Mouse (Mus musculus): Measurements from ENCODE around the gene Krt83. TPM values are rescaled to one million over a fixed set of nuclear protein-coding genes. Genes with fewer than 3 reads are reported as not detected.
A peak's percentile ranks its signal among the peaks of the same experiment; 100 is the strongest.

The Krt83 gene
- polyA plus RNA-seq, 1 experiment, result 1.8 TPM

DNA sequence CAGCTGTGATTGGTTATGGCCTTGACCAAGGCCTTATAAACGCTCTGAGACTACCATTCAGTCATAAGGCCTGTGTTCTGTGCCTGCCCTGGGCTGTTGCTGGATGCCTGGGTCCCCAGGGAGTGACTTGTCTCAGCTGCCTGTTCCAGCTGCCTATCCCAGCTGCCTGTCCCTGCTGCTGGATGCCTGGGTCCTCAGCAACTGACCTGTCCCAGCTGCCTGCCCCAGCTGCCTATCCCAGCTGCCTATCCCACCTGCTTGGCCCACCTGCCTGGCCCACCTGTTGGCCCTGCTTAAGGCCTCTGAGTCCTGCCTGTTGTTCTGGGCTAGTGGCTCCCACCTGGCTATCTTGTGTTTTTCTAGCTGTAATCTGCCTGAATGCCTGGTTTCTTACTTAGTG lies 2.9 kb upstream of the Krt83 start:
- WGBS, result 60% methylated on average over 1 of the region's 1 CpGs
- Histone ChIP-seq H3K36me3 (ENCODE audit: control insufficient read depth, insufficient read depth, low read length) (no peaks in the 10 kb centered on the region), H3K27ac (ENCODE audit: control insufficient read depth, insufficient read depth, low read length) (no peak overlapping the region), H3K4me3 (ENCODE audit: control insufficient read depth, insufficient read depth, low read length) (no peak overlapping the region), H3K27me3 (ENCODE audit: control insufficient read depth, insufficient read depth, low read length) (no peaks in the 10 kb centered on the region), H3K4me1 (replicated peaks; ENCODE audit: control insufficient read depth, insufficient read depth, low read length) (no peaks in the 10 kb centered on the region)
- no peak for DNase-seq
- TF ChIP-seq CTCF (IDR thresholded peaks at IDR 0.05; ENCODE audit: borderline replicate concordance, control insufficient read depth, extremely low read depth, insufficient read depth, low read length, poor library complexity) (no peak), POLR2A (IDR thresholded peaks at IDR 0.05; ENCODE audit: control insufficient read depth, extremely low read depth, insufficient read depth, low read length, poor library complexity) (no peak)

DNA sequence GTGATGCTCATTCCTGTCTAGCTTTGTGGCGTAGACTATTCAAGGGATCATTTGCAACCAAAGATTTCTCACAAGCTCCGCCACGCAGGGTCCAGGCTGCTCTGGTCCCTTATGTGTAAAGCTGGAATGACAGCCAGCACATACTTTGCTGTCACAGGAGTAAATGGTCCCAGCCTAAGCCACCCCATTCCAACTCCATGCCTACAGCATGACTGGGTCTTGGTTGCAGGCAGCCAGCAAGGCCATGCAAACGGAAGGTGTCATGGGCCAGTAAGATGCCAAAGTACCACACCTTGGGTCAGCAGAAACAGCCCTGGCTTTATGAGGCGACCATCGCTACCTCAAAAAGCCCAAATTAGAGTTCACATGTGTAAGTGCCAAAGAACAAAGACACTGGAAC lies 2.4 kb upstream of the Krt83 start:
- Histone ChIP-seq H3K27ac (ENCODE audit: control insufficient read depth, insufficient read depth, low read length) (no peak overlapping the region), H3K4me1 (replicated peaks; ENCODE audit: control insufficient read depth, insufficient read depth, low read length) (no peaks in the 10 kb centered on the region), H3K36me3 (ENCODE audit: control insufficient read depth, insufficient read depth, low read length) (no peaks in the 10 kb centered on the region), H3K4me3 (ENCODE audit: control insufficient read depth, insufficient read depth, low read length) (no peak overlapping the region), H3K27me3 (ENCODE audit: control insufficient read depth, insufficient read depth, low read length) (no peaks in the 10 kb centered on the region)
- 98% methylated on average over 6 of the region's 6 CpGs for WGBS
- no peak for DNase-seq
- TF ChIP-seq CTCF (IDR thresholded peaks at IDR 0.05; ENCODE audit: borderline replicate concordance, control insufficient read depth, extremely low read depth, insufficient read depth, low read length, poor library complexity), result no peak
- TF ChIP-seq POLR2A (IDR thresholded peaks at IDR 0.05; ENCODE audit: control insufficient read depth, extremely low read depth, insufficient read depth, low read length, poor library complexity), result no peak

DNA sequence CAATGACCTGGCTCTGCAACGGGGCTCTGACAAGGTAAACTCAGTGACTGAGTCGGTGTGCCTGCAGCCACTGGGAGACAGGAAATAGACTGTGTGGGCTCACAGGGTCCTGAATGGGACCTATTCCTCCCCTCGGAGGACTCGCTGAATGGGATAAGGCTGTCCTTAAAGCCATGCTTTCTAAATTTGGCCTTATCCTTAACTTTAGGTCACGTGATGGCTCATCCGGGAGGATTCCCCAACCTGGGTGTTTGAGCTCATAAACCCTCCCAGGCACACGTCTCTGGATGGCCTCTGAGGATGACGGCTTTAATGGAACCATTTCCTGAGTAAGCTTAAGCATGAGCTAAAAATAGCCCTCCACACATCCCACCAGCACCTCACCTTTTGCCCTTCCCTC lies 1.4 kb upstream of the Krt83 start:
- Histone ChIP-seq H3K4me3 (ENCODE audit: control insufficient read depth, insufficient read depth, low read length) (no peak overlapping the region), H3K4me1 (replicated peaks; ENCODE audit: control insufficient read depth, insufficient read depth, low read length) (peaks cover 7% of the 10 kb centered on the region), H3K27ac (ENCODE audit: control insufficient read depth, insufficient read depth, low read length) (no peak overlapping the region), H3K36me3 (ENCODE audit: control insufficient read depth, insufficient read depth, low read length) (no peaks in the 10 kb centered on the region), H3K27me3 (ENCODE audit: control insufficient read depth, insufficient read depth, low read length) (no peaks in the 10 kb centered on the region)
- no peak for TF ChIP-seq CTCF (IDR thresholded peaks at IDR 0.05; ENCODE audit: borderline replicate concordance, control insufficient read depth, extremely low read depth, insufficient read depth, low read length, poor library complexity)
- TF ChIP-seq POLR2A (IDR thresholded peaks at IDR 0.05; ENCODE audit: control insufficient read depth, extremely low read depth, insufficient read depth, low read length, poor library complexity), result no peak
- no peak for DNase-seq
- WGBS, result 64% methylated on average over 8 of the region's 8 CpGs

DNA sequence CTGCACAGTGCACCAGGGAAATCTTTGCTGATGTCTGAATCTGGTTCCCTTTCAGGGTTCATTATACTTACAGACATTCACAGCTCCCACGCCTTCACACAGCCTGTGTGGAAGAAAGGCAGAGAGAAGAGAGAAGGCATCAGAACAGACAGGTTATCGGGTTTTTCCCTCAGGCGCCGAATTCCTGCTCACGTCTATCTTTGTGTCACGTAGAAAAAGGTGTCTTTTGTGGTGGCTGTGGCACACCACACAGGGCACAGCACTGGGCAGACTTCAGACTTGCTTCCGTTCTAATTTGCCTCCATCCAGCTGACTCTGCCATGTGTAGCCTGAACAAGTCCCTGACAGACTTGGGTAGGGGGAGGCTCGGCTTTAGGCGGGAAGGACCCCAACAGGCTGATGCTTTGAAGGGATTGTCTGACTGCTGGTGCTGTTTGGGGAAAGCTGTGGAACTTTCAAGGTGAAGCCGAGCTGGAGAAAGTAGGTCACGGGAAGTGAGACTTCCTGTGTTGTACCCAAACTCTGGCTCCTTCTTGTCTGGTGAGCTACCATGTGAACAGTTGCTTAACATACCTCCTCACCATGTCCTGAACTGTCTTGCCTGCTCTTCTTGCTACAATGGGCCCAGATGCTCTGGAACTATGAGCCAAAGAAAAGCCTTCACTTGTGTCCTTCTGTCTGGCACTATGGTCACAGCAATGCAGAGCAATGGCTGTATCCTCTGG lies 5.2 kb downstream of the Krt83 start:
- H3K4me3 ChIP-seq (ENCODE audit: control insufficient read depth, insufficient read depth, low read length), result no peak overlapping the region
- TF ChIP-seq CTCF (IDR thresholded peaks at IDR 0.05; ENCODE audit: borderline replicate concordance, control insufficient read depth, extremely low read depth, insufficient read depth, low read length, poor library complexity), result no peak
- no peak for TF ChIP-seq POLR2A (IDR thresholded peaks at IDR 0.05; ENCODE audit: control insufficient read depth, extremely low read depth, insufficient read depth, low read length, poor library complexity)
- whole genome bisulfite sequencing, result 12% methylated on average over 11 of the region's 11 CpGs
- H3K27ac ChIP-seq (ENCODE audit: control insufficient read depth, insufficient read depth, low read length), result peak overlapping the region; percentile 40; the same call in 1 of the 2 replicates
- H3K4me1 ChIP-seq (replicated peaks; ENCODE audit: control insufficient read depth, insufficient read depth, low read length), result peaks cover 40% of the 10 kb centered on the region
- peak; percentile 57 for DNase-seq
- no peaks in the 10 kb centered on the region for H3K36me3 ChIP-seq (ENCODE audit: control insufficient read depth, insufficient read depth, low read length)
- H3K27me3 ChIP-seq (ENCODE audit: control insufficient read depth, insufficient read depth, low read length), result no peaks in the 10 kb centered on the region

DNA sequence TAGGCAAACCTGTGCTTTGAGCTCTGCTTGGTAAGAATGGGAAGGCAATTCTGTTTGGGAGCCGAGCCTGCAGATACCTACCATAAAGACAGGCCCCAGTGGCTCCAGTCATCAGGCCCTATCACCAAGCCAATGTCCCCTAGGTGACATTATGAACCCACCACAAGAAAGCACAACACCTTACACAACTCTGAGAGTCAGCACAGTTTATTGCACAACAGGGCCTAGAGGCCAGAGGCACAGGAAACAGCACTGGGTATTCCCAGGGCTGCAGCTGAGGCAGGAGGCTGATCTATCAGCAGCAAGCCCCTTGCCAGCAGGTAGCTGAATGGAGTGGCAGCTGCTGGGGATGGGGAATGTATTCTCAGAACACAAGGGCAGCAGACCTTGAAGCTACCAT lies 6.4 kb downstream of the Krt83 start:
- Histone ChIP-seq H3K4me3 (ENCODE audit: control insufficient read depth, insufficient read depth, low read length) (no peak overlapping the region), H3K36me3 (ENCODE audit: control insufficient read depth, insufficient read depth, low read length) (no peaks in the 10 kb centered on the region), H3K27me3 (ENCODE audit: control insufficient read depth, insufficient read depth, low read length) (no peaks in the 10 kb centered on the region), H3K4me1 (replicated peaks; ENCODE audit: control insufficient read depth, insufficient read depth, low read length) (peaks cover 40% of the 10 kb centered on the region), H3K27ac (ENCODE audit: control insufficient read depth, insufficient read depth, low read length) (no peak overlapping the region)
- WGBS, result 83% methylated on average over 1 of the region's 1 CpGs
- no peak for TF ChIP-seq CTCF (IDR thresholded peaks at IDR 0.05; ENCODE audit: borderline replicate concordance, control insufficient read depth, extremely low read depth, insufficient read depth, low read length, poor library complexity)
- no peak for TF ChIP-seq POLR2A (IDR thresholded peaks at IDR 0.05; ENCODE audit: control insufficient read depth, extremely low read depth, insufficient read depth, low read length, poor library complexity)
- DNase-seq, result no peak

DNA sequence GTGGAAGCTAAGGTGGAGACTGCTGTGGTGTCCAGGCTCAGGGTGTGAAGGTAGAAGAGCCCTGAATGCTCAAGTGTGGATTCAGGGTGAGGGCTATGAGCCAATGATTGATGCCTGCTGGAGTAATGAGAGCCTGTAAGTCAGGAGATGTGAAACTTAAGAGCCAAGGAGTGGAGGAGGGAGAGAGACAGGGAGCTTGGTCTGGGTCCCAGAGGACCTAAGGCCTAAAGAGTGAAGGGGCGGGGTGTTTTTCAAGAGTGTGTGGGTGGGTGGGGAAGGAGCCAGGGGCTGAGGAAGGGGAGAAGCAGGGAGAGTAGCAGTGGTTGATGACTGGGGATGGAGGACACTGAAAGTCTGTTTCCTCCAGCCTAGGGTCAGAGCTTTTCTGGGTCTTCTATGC lies 7.7 kb downstream of the Krt83 start:
- WGBS, result 94% methylated on average over 1 of the region's 1 CpGs
- H3K27ac ChIP-seq (ENCODE audit: control insufficient read depth, insufficient read depth, low read length), result no peak overlapping the region
- H3K4me1 ChIP-seq (replicated peaks; ENCODE audit: control insufficient read depth, insufficient read depth, low read length), result peaks cover 43% of the 10 kb centered on the region
- no peak for TF ChIP-seq CTCF (IDR thresholded peaks at IDR 0.05; ENCODE audit: borderline replicate concordance, control insufficient read depth, extremely low read depth, insufficient read depth, low read length, poor library complexity)
- TF ChIP-seq POLR2A (IDR thresholded peaks at IDR 0.05; ENCODE audit: control insufficient read depth, extremely low read depth, insufficient read depth, low read length, poor library complexity), result no peak
- H3K36me3 ChIP-seq (ENCODE audit: control insufficient read depth, insufficient read depth, low read length), result no peaks in the 10 kb centered on the region
- DNase-seq, result no peak
- no peak overlapping the region for H3K4me3 ChIP-seq (ENCODE audit: control insufficient read depth, insufficient read depth, low read length)
- H3K27me3 ChIP-seq (ENCODE audit: control insufficient read depth, insufficient read depth, low read length), result no peaks in the 10 kb centered on the region

DNA sequence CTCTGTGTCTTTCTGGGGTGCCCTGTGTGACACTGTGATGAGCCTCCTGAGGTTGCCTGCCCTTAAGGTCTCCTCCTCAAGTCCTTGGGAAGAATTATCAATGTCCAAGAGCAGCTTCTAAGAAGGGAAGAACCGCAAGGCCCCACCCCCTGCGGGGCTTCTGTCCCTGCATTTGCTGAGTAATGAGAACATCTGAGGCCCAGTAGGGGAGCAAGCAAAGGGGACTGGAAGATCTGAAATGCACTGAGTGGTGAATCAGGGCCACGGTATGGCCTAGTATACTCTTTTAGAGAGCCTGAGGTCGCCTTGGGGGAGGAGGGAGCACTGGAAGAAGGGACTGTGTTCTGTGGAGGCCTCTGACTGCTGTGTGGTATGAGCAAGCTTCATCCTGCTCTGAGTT lies 9.3 kb downstream of the Krt83 start:
- Histone ChIP-seq H3K4me1 (replicated peaks; ENCODE audit: control insufficient read depth, insufficient read depth, low read length) (peaks cover 35% of the 10 kb centered on the region), H3K27ac (ENCODE audit: control insufficient read depth, insufficient read depth, low read length) (no peak overlapping the region), H3K4me3 (ENCODE audit: control insufficient read depth, insufficient read depth, low read length) (no peak overlapping the region), H3K27me3 (ENCODE audit: control insufficient read depth, insufficient read depth, low read length) (no peaks in the 10 kb centered on the region), H3K36me3 (ENCODE audit: control insufficient read depth, insufficient read depth, low read length) (no peaks in the 10 kb centered on the region)
- DNase-seq, result no peak
- TF ChIP-seq CTCF (IDR thresholded peaks at IDR 0.05; ENCODE audit: borderline replicate concordance, control insufficient read depth, extremely low read depth, insufficient read depth, low read length, poor library complexity) (no peak), POLR2A (IDR thresholded peaks at IDR 0.05; ENCODE audit: control insufficient read depth, extremely low read depth, insufficient read depth, low read length, poor library complexity) (no peak)
- 41% methylated on average over 4 of the region's 4 CpGs for WGBS

All from thymus, adult 2 months (tissue).